Mouse (Mus musculus) forebrain, embryonic 14.5 days (tissue): ENCODE results near the gene Smurf1. TPM values are rescaled to one million over a fixed set of nuclear protein-coding genes. Genes with fewer than 3 reads are reported as not detected.

Experiments used
- ATAC-seq: fragments of 200-750 bp; cut with Nextera tagmentation; 2 replicates; pipeline ENCODE4 v1.8.0; 2017; ENCODE audit warnings: mild to moderate bottlenecking, moderate library complexity
- DNase-seq: peaks from one replicate; pipeline ENCODE4 v3.0.0-alpha.2; 2015; ENCODE audit warnings: low spot score
- H3K27ac ChIP-seq: fragments of 300-500 bp; sonication (generic); 2 replicates; pipeline ENCODE4 v1.5.1; 2014; ENCODE audit warnings: low read depth, mild to moderate bottlenecking, control low read depth, low read length, moderate library complexity
- H3K27me3 ChIP-seq: fragments of 300-500 bp; sonication (generic); replicated peaks from 2 replicates; pipeline ENCODE4 v1.6.1; 2014; ENCODE audit warnings: low read length, control low read depth, mixed read lengths; ENCODE audit not compliant: control insufficient read depth, insufficient read depth
- H3K36me3 ChIP-seq: fragments of 300-500 bp; sonication (generic); 2 replicates; pipeline ENCODE4 v1.6.1; 2014; ENCODE audit warnings: low read length, control low read depth; ENCODE audit not compliant: control insufficient read depth, insufficient read depth
- H3K4me1 ChIP-seq: fragments of 300-500 bp; sonication (generic); 2 replicates; pipeline ENCODE4 v1.6.1; 2014; ENCODE audit warnings: antibody characterized with exemption, low read length, control low read depth; ENCODE audit not compliant: control insufficient read depth, insufficient read depth
- H3K4me2 ChIP-seq: fragments of 300-500 bp; sonication (generic); 2 replicates; pipeline ENCODE4 v1.6.1; 2014; ENCODE audit warnings: mild to moderate bottlenecking, control low read depth, low read length
- H3K4me3 ChIP-seq: fragments of 300-500 bp; sonication (generic); 2 replicates; pipeline ENCODE4 v1.5.1; 2014; ENCODE audit warnings: low read depth, low read length, control low read depth
- H3K9ac ChIP-seq: fragments of 300-500 bp; sonication (generic); 2 replicates; pipeline ENCODE4 v1.6.1; 2014; ENCODE audit warnings: mild to moderate bottlenecking, low read length, control low read depth, moderate library complexity
- H3K9me3 ChIP-seq: fragments of 300-500 bp; sonication (generic); replicated peaks from 2 replicates; pipeline ENCODE4 v1.6.1; 2016; ENCODE audit warnings: low read length, control low read depth, mixed read lengths; ENCODE audit not compliant: control insufficient read depth
- WGBS: fragments of 180-500 bp; shearing (Covaris S2); extraction: QIAGEN DNeasy Blood & Tissue Kit; methylation state at CpG from one replicate; pipeline ENCODE4 v1.1.7; 2014; 5-methylcytosine and 5-hydroxymethylcytosine counted together
- polyA plus RNA-seq: library from polyadenylated mRNA; unstranded; fragments of >200 nt; fragmentation: Nextera tagmentation; extraction: Ambion mirVana; gene quantifications from 2 replicates; pipeline ENCODE4 v1.2.1, GENCODE M21; 2014

Gene Smurf1
- polyA plus RNA-seq, 1 experiment from 2014 or later: 16.5 TPM

DNA sequence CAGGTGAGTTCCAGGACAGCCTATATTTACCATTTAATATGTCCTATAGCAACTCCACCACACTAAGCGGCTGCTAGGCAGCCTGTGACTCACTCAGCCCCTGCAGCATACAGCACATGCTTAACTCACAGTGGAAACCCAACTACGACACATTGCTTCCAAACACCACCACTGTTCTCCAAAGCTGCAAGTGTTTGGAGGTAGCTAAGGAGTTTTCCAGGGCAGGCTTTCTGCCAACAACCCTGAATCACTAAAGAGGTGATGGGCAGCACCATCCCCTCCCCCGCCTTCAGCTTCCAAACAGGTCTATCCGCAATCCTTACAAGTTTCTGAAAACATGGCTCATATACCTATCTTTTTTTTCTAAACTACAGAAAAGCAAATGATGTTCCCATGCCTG, 15.8 kb downstream of the Smurf1 start:
- no peak overlapping the region for H3K4me2 ChIP-seq
- H3K9ac ChIP-seq: no peak overlapping the region
- H3K36me3 ChIP-seq: no peaks in the 10 kb centered on the region
- no peak overlapping the region for H3K27ac ChIP-seq
- H3K27me3 ChIP-seq: no peaks in the 10 kb centered on the region
- 0 out of 2 replicates have a peak, but pooled peaks cover 3% of the 10 kb centered on the region for H3K4me1 ChIP-seq
- H3K4me3 ChIP-seq: no peak overlapping the region
- 85% methylated on average over 4 of the region's 4 CpGs for WGBS
- ATAC-seq (no peak), DNase-seq (no peak)
- H3K9me3 ChIP-seq: no peaks in the 10 kb centered on the region

DNA sequence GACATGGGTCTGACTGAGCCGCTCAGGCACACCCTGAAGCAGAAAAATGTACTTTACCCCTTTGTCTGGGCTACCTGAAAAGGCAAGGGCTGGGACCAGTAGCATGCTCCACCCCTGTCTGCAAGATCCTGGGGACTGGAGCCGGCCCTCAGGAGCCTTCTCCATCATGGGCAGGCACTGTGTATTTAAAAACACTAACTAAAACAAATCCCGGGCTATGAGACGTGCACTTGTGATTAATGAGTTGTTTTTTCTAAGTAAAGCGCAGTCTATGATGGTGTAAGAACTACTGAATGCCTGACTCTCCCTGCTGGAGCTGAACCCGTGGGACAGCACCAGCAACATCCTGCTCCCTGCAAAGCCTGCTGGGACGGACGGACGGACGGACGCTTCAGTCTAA, 17.2 kb downstream of the Smurf1 start:
- Histone ChIP-seq H3K4me3 (no peak overlapping the region), H3K36me3 (no peaks in the 10 kb centered on the region), H3K9ac (no peak overlapping the region), H3K9me3 (no peaks in the 10 kb centered on the region), H3K27me3 (no peaks in the 10 kb centered on the region), H3K4me2 (no peak overlapping the region), H3K4me1 (0 out of 2 replicates have a peak, but pooled peaks cover 3% of the 10 kb centered on the region), H3K27ac (no peak overlapping the region)
- WGBS: 78% methylated on average over 11 of the region's 11 CpGs
- no peak for DNase-seq
- no peak for ATAC-seq

DNA sequence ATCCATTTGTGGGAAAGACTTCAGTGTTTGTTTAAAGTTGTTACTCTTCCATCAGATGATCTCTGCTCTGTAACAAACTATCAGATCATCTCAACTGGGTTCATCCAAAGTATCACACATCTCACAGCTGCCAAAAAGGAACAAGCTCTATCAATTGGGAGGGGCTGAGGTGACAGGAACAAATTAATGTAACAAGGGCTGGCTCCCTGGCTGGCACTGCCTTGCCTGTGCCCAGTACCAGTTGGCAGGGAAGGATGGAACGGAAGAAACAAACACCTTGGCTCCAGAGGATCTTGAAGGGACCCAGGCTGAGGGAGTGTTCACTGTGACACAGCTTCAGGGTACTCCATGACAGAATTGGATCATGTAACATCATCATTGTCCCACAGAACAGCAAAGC, 17.6 kb downstream of the Smurf1 start:
- ATAC-seq (no peak), DNase-seq (no peak)
- H3K27ac ChIP-seq: no peak overlapping the region
- 68% methylated on average over 1 of the region's 1 CpGs for WGBS
- H3K36me3 ChIP-seq: no peaks in the 10 kb centered on the region
- no peaks in the 10 kb centered on the region for H3K27me3 ChIP-seq
- H3K9ac ChIP-seq: no peak overlapping the region
- no peak overlapping the region for H3K4me2 ChIP-seq
- H3K9me3 ChIP-seq: no peaks in the 10 kb centered on the region
- H3K4me1 ChIP-seq: 0 out of 2 replicates have a peak, but pooled peaks cover 3% of the 10 kb centered on the region
- no peak overlapping the region for H3K4me3 ChIP-seq

GRCm38 (mm10) chr5:144946032-144946431, 19.6 kb downstream of the Smurf1 start:
- no peak for ATAC-seq
- H3K9ac ChIP-seq: no peak overlapping the region
- WGBS: 38% methylated on average over 4 of the region's 4 CpGs

GRCm38 (mm10) chr5:144944932-144945331, 20.7 kb downstream of the Smurf1 start:
- Histone ChIP-seq H3K9ac (no peak overlapping the region), H3K4me2 (no peak overlapping the region), H3K4me3 (no peak overlapping the region), H3K9me3 (no peaks in the 10 kb centered on the region), H3K36me3 (no peaks in the 10 kb centered on the region), H3K27ac (no peak overlapping the region), H3K27me3 (no peaks in the 10 kb centered on the region), H3K4me1 (0 out of 2 replicates have a peak, but pooled peaks cover 3% of the 10 kb centered on the region)
- DNase-seq: no peak
- WGBS: 90% methylated on average over 7 of the region's 7 CpGs
- no peak for ATAC-seq

More at GRCm38 (mm10) chr5:144946032-144946431, 19.6 kb downstream of the Smurf1 start:
- Histone ChIP-seq H3K4me3 (no peak overlapping the region), H3K4me2 (no peak overlapping the region), H3K27ac (no peak overlapping the region), H3K36me3 (no peaks in the 10 kb centered on the region), H3K9me3 (no peaks in the 10 kb centered on the region), H3K4me1 (0 out of 2 replicates have a peak, but pooled peaks cover 3% of the 10 kb centered on the region), H3K27me3 (no peaks in the 10 kb centered on the region)
- peak; percentile 28 for DNase-seq

GRCm38 (mm10) chr5:144944370-144944769, 21.3 kb downstream of the Smurf1 start:
- H3K27me3 ChIP-seq: no peaks in the 10 kb centered on the region
- 88% methylated on average over 4 of the region's 4 CpGs for WGBS
- H3K27ac ChIP-seq: no peak overlapping the region
- H3K9me3 ChIP-seq: no peaks in the 10 kb centered on the region
- H3K4me1 ChIP-seq: 0 out of 2 replicates have a peak, but pooled peaks cover 3% of the 10 kb centered on the region
- DNase-seq (no peak), ATAC-seq (no peak)
- H3K4me3 ChIP-seq: no peak overlapping the region
- H3K36me3 ChIP-seq: no peaks in the 10 kb centered on the region
- H3K4me2 ChIP-seq: no peak overlapping the region
- no peak overlapping the region for H3K9ac ChIP-seq

DNA sequence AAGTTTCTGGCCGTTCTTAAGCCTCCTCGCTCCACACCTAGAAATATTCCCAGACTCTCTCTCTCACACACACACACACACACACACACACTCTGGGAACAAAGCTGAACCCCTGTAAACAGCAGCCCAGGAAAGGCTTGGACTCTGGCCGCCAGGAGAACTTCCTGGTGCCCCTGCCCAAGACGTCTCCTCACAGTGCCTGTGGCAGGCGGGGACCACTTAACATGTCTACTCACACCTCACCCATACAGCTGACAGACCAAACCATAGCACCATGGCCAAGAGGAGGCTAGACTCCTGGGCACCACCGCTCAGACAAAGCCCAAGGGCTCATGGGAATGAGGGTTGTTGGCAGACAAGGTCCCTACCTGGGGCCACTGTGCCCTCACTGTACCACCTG, 22.3 kb downstream of the Smurf1 start:
- 0 out of 2 replicates have a peak, but pooled peaks cover 3% of the 10 kb centered on the region for H3K4me1 ChIP-seq
- no peaks in the 10 kb centered on the region for H3K9me3 ChIP-seq
- 85% methylated on average over 6 of the region's 6 CpGs for WGBS
- no peak overlapping the region for H3K27ac ChIP-seq
- no peaks in the 10 kb centered on the region for H3K36me3 ChIP-seq
- no peak for ATAC-seq
- H3K27me3 ChIP-seq: no peaks in the 10 kb centered on the region
- no peak overlapping the region for H3K4me3 ChIP-seq
- no peak overlapping the region for H3K9ac ChIP-seq
- H3K4me2 ChIP-seq: no peak overlapping the region
- DNase-seq: no peak

- DNase-seq: no peak
- Histone ChIP-seq H3K9ac (no peak overlapping the region), H3K4me3 (no peak overlapping the region), H3K36me3 (no peaks in the 10 kb centered on the region), H3K27ac (no peak overlapping the region), H3K4me1 (0 out of 2 replicates have a peak, but pooled peaks cover 3% of the 10 kb centered on the region), H3K9me3 (no peaks in the 10 kb centered on the region), H3K4me2 (no peak overlapping the region), H3K27me3 (no peaks in the 10 kb centered on the region)
- 75% methylated on average over 9 of the region's 9 CpGs for WGBS
- no peak for ATAC-seq
Observed at GRCm38 (mm10) chr5:144942431-144942830, 23.2 kb downstream of the Smurf1 start.

DNA sequence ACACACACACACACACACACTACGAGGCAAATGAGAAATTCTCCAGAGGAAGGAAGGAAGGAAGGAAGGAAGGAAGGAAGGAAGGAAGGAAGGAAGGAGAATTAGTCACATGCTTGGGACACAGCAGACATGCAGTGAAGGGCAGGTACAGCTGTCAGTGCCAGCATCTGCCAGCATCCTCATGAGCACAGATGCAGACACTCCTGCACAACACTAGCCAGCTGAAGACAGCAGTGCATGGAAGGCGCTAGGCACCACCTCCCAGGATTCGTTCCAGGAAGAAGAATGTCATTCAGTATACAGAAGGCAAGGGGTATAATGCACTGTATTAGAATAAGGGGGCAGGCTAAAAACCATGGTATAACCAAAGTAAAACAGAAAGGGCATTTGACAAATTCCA, 24.7 kb downstream of the Smurf1 start:
- Histone ChIP-seq H3K9me3 (no peaks in the 10 kb centered on the region), H3K4me3 (no peak overlapping the region), H3K27ac (peak overlapping the region; percentile 5; the same call in 1 of the 2 replicates), H3K36me3 (no peaks in the 10 kb centered on the region), H3K4me1 (no peaks in the 10 kb centered on the region), H3K27me3 (no peaks in the 10 kb centered on the region), H3K9ac (no peak overlapping the region), H3K4me2 (no peak overlapping the region)
- ATAC-seq: peak; percentile 54
- peak; percentile 13 for DNase-seq
- WGBS: 60% methylated on average over 3 of the region's 3 CpGs
